Mouse (Mus musculus) CD4-positive helper T cell, adult 2 months (primary cell): ENCODE measurements around the gene Utp20.

Experiments used
- DNase-seq: peaks from one replicate; pipeline ENCODE4 v3.0.0-alpha.2; 2012; ENCODE audit warnings: low read depth, missing footprints, low spot score

Utp20 gene

GRCm38 (mm10) chr10:88716986-88717755 is 109.4 kb downstream of the Utp20 start:
- no peak for DNase-seq

GRCm38 (mm10) chr10:88715621-88716020 is 111.0 kb downstream of the Utp20 start:
- DNase-seq: no peak

- DNase-seq: no peak
Observed at GRCm38 (mm10) chr10:88714744-88715143, 111.9 kb downstream of the Utp20 start.

- no peak for DNase-seq
Observed at GRCm38 (mm10) chr10:88712359-88712758, 114.2 kb downstream of the Utp20 start.

GRCm38 (mm10) chr10:88708671-88709523 is 117.7 kb downstream of the Utp20 start:
- peak; percentile 5 for DNase-seq

- DNase-seq: no peak
Observed at GRCm38 (mm10) chr10:88700938-88701337, 125.7 kb downstream of the Utp20 start.
